Mouse (Mus musculus): Measurements from ENCODE around the gene Otop2. TPM values are rescaled to one million over a fixed set of nuclear protein-coding genes. Genes with fewer than 3 reads are reported as not detected.

The Otop2 gene
- polyA plus RNA-seq, 1 experiment, result 0.15 TPM

DNA sequence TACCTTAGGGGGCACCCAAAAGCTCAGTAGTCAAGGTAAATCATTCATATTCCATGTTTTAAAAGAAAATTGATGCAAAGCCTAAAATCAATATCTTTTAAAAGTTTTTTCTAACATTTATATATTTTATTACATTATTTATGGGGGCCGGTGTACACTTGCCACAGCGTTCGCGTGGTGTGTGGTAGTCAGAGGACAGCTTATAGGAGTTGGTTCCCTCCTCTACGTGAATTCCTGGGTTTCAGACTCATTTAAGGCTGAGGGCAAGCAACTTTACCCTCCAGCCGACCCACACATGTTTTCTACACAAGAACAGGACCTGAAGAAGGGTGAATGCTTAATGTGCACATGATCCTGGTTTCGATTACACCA lies 29.4 kb upstream of the Otop2 start:
- DNase-seq (ENCODE audit: low read depth), result no peak
- TF ChIP-seq POLR2A (IDR thresholded peaks at IDR 0.05; ENCODE audit: borderline replicate concordance, extremely low read depth, insufficient read depth, insufficient read length, poor library complexity, severe bottlenecking) (no peak), CTCF (IDR thresholded peaks at IDR 0.05; ENCODE audit: borderline replicate concordance, extremely low read depth, insufficient read depth, insufficient read length) (no peak)

DNA sequence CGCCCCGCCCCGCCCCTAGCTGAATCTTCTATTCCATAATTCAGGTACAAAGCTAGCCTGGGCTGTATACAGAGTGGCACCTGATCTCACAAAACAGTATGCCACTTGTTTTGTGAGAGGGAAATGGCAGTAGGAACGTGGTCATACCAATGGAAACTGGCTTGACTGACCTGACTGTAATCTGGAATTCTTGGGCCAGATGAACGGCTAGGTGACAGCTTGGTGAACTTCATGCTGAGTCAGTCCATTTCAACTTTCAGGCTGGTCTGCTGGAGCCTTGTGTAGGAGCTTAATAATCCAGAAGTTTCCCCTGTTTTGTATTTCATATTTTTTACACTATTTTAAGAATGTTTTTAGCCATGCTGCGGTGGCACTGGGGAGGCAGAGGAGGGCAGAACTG lies 28.8 kb upstream of the Otop2 start:
- no peak for DNase-seq (ENCODE audit: low read depth)
- TF ChIP-seq CTCF (IDR thresholded peaks at IDR 0.05; ENCODE audit: borderline replicate concordance, extremely low read depth, insufficient read depth, insufficient read length), result no peak
- no peak for TF ChIP-seq POLR2A (IDR thresholded peaks at IDR 0.05; ENCODE audit: borderline replicate concordance, extremely low read depth, insufficient read depth, insufficient read length, poor library complexity, severe bottlenecking)

DNA sequence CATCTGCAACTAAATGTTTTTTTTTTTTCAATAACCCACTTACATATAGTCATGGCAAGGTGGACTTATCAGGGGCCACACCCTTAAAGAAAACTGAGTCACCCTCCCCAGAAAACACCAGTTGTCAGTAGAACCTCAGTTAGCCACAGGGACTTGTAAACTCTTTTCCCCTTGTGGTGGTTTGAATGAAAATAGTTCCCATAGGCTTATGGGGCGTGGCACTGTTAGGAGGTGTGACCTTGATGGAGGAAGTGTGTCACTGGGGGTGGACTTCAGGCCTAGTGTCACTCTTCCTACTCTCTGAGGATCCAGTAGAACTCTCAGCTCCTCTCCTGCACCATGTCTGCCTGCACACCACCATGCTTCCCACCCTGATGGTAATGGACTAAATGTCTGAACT lies 27.2 kb upstream of the Otop2 start:
- no peak for TF ChIP-seq POLR2A (IDR thresholded peaks at IDR 0.05; ENCODE audit: borderline replicate concordance, extremely low read depth, insufficient read depth, insufficient read length, poor library complexity, severe bottlenecking)
- no peak for TF ChIP-seq CTCF (IDR thresholded peaks at IDR 0.05; ENCODE audit: borderline replicate concordance, extremely low read depth, insufficient read depth, insufficient read length)
- DNase-seq (ENCODE audit: low read depth), result no peak

DNA sequence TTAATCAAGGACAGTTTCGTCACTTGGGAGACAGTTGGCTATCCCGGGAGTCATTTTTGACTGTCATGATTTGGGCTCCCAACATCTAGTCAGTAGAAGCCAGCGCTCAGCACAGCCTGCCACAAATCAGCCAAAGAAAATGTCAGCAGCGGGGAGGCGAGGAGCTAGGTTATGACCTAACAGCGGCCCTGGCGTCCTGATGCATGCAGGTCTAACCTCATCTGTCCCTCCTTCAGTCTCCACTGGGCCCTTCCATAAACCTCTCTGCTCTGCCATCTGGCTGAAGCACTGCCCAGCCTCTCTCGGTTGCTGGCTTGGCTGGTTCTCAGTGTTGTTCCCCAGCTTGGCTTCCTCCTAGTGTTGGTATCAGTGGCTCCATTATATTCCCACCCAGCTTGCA lies 24.7 kb upstream of the Otop2 start:
- TF ChIP-seq POLR2A (IDR thresholded peaks at IDR 0.05; ENCODE audit: borderline replicate concordance, extremely low read depth, insufficient read depth, insufficient read length, poor library complexity, severe bottlenecking) (no peak), CTCF (IDR thresholded peaks at IDR 0.05; ENCODE audit: borderline replicate concordance, extremely low read depth, insufficient read depth, insufficient read length) (no peak)
- no peak for DNase-seq (ENCODE audit: low read depth)

DNA sequence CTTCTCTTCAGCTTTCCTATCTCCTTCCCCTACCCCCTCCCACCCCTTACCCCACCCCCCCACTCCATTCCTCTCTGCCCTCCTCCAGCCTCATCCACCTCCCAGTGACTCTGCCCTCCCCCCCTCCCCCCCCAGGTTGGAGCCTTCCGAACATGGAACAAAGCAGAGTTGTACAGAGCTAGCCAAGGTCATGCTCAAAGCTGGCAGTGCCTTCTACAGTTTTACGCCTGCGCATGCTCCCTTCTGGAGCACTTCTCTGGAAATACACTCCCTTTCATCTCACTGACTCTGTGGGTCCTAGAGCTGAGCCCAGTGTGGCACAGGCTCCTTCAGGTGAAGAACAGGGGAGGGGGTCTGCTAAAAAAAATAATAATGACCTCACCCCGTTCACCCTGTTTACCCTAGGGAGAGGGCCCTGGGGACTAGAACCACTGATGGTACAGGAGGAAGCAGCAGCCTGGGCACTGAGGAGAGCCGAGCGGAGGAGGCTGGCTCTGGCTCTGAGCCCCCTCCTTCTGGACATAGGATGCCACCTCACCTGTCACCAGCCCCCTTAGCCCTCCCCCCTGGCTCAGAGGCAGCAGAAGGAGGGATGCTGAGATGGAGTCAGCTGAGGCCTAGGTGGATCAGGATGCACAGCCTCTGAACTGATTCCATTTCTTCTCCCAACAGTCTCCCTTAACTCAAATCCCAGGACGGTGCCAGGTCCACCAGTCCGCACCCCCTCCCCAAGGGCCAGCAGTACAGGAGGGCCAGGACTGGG lies 24.1 kb upstream of the Otop2 start:
- TF ChIP-seq CTCF (IDR thresholded peaks at IDR 0.05; ENCODE audit: borderline replicate concordance, extremely low read depth, insufficient read depth, insufficient read length) (no peak), POLR2A (IDR thresholded peaks at IDR 0.05; ENCODE audit: borderline replicate concordance, extremely low read depth, insufficient read depth, insufficient read length, poor library complexity, severe bottlenecking) (no peak)
- DNase-seq (ENCODE audit: low read depth), result no peak

DNA sequence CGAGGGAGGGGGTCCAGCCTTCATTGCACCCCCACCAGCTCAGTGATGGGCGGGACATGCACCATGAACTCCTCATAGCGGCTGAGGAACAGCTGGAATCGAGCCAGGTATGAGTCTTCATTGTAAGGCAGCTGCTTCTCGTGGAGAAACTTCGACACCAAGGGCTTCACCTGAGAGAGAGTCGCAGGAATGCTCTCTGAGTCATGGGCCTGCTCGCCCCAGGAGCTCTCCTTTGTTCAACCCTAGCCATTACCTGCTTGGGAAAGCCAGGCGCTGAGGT lies 23.5 kb upstream of the Otop2 start:
- DNase-seq (ENCODE audit: low read depth), result no peak
- TF ChIP-seq CTCF (IDR thresholded peaks at IDR 0.05; ENCODE audit: borderline replicate concordance, extremely low read depth, insufficient read depth, insufficient read length), result no peak
- TF ChIP-seq POLR2A (IDR thresholded peaks at IDR 0.05; ENCODE audit: borderline replicate concordance, extremely low read depth, insufficient read depth, insufficient read length, poor library complexity, severe bottlenecking), result no peak

DNA sequence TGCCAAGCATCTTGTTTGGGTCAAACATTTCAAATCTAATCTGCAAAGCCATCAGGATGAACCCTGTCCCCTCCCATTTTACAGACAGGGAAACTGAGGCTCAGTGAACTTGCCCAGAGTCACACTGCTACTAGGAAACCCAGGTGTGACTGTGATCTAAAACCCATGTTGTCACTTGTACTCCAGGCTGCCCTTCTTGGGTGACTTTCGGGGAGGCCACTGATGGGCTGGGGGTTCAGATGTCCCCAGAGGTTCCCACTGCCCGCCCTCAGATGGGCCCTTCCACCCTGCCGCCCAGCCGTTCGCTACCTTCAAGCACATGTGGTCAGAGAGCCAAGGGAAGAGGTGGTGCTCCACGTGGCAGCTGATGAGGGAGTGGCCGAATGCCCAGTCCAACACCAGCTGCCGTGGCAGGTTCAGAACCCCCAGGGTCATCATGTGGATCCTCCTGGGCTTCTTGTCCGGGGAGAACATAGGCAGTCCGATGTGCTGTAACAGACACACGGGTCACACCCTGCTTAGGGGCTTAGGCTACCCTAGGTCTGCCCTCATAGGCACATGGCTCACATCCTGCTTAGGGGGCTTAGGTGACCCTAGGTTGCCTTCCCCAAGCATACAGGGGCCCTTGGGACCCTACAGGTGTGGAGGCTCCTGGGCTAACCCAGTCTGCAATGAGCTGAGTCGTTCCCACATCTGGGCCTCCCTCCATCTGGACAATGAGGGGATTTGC lies 22.9 kb upstream of the Otop2 start:
- DNase-seq (ENCODE audit: low read depth), result no peak
- no peak for TF ChIP-seq CTCF (IDR thresholded peaks at IDR 0.05; ENCODE audit: borderline replicate concordance, extremely low read depth, insufficient read depth, insufficient read length)
- no peak for TF ChIP-seq POLR2A (IDR thresholded peaks at IDR 0.05; ENCODE audit: borderline replicate concordance, extremely low read depth, insufficient read depth, insufficient read length, poor library complexity, severe bottlenecking)

DNA sequence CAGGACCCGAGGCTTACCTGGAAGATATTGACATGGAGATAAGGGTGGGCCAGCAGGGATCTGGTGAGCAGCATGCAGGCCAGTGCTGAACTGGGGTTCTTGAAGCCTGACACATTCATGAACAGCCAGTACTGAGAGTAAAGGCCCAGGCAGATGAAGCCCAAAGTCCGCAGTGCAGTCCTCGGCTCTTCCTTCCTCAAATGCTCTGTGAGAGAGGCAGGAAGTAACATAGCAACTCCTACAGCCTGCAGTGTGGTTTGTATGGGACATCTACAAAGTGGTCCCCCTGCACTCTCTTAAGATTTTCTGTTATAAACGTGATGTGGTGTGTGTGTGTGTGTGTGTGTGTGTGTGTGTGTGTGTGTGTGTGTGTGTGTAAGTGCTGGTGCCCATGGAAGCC lies 21.7 kb upstream of the Otop2 start:
- TF ChIP-seq CTCF (IDR thresholded peaks at IDR 0.05; ENCODE audit: borderline replicate concordance, extremely low read depth, insufficient read depth, insufficient read length) (no peak), POLR2A (IDR thresholded peaks at IDR 0.05; ENCODE audit: borderline replicate concordance, extremely low read depth, insufficient read depth, insufficient read length, poor library complexity, severe bottlenecking) (no peak)
- DNase-seq (ENCODE audit: low read depth), result no peak

DNA sequence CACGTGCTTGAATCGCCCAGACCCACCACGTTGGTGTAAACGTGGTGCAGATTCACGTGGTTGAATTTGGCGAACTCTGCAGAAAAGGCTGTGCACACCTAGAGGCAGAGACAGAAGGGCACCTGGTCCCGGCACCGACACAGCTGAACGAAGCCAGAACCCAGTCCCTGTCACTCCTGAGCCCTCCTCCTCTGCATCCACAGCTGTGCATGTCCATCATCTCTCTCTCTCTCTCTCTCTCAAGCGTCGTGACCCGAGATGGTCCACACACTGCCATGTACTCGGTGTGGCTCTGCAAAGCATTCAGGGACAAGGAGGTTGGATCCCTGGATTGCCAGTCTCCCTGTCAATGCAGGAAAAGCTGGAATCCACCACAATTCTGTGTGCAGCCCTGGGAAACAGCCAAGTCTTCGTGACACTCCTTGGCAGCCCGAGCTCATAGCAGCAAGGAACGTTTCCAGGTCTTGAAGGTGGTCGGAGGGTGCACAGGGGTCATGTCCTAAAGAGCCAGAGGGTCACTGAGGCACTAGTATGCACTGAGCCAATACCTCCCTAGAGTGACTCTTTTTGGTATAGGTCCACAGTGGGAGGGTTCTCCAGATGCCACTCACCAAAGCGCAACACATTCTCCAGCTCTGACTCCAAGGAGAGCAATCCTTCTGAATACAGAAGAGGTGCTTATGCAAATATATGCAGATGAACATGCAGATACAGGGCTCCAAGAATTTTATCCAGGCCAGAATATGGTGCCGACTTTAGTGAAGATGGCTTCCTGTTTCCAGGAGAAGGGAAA lies 20.6 kb upstream of the Otop2 start:
- no peak for TF ChIP-seq CTCF (IDR thresholded peaks at IDR 0.05; ENCODE audit: borderline replicate concordance, extremely low read depth, insufficient read depth, insufficient read length)
- TF ChIP-seq POLR2A (IDR thresholded peaks at IDR 0.05; ENCODE audit: borderline replicate concordance, extremely low read depth, insufficient read depth, insufficient read length, poor library complexity, severe bottlenecking), result no peak
- DNase-seq (ENCODE audit: low read depth), result peak; percentile 47

DNA sequence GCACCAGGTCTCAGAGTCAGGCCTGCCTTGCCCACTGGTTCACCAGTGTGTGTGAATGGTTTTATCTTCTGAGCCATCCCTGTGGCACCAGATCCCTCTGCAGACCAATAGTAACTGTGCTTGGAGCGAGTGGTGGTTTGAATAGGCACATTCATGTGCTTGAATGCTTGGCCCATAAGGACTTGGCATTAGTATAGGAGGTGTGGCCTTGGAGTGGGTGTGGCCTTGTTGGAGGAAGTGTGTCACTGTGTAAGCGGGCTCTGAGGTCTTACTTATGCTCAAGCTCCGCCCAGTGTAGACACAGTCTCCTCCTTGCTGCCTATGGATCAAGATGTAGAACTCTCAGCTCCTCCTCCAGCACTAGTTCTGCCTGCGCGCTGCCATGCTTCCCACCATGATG lies 19.6 kb upstream of the Otop2 start:
- no peak for TF ChIP-seq POLR2A (IDR thresholded peaks at IDR 0.05; ENCODE audit: borderline replicate concordance, extremely low read depth, insufficient read depth, insufficient read length, poor library complexity, severe bottlenecking)
- TF ChIP-seq CTCF (IDR thresholded peaks at IDR 0.05; ENCODE audit: borderline replicate concordance, extremely low read depth, insufficient read depth, insufficient read length), result no peak
- peak; percentile 43 for DNase-seq (ENCODE audit: low read depth)

DNA sequence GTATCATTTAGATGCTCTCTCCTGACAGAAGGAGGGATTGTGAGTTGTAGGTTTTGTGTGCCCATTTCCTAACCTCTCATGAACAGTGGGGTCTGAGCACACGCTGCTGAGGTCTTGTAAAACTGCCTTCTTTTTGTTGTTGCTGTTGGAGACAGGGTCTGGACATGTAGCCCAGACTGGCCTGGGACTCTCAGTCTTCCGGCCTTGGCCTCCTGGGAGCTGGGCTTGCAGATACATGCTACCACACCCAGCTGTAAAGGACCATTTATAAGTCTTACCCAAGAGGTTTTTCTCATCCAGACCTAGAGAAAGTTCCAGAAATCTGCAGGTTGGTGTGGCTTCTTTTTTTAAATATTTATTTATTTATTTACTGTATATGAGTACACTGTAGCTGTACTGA lies 18.7 kb upstream of the Otop2 start:
- TF ChIP-seq POLR2A (IDR thresholded peaks at IDR 0.05; ENCODE audit: borderline replicate concordance, extremely low read depth, insufficient read depth, insufficient read length, poor library complexity, severe bottlenecking) (no peak), CTCF (IDR thresholded peaks at IDR 0.05; ENCODE audit: borderline replicate concordance, extremely low read depth, insufficient read depth, insufficient read length) (no peak)

More for the DNA sequence above, 18.7 kb upstream of the Otop2 start:
- DNase-seq (ENCODE audit: low read depth), result no peak

Measured in brain, embryonic 14.5 days (tissue).